Mouse (Mus musculus) bone marrow macrophage, adult 2 months (primary cell): ENCODE measurements around the gene Sash3. TPM values are rescaled to one million over a fixed set of nuclear protein-coding genes. Genes with fewer than 3 reads are reported as not detected.

Experiments used
- H3K27ac ChIP-seq: 2 replicates; pipeline ENCODE4 v1.5.1; 2012; ENCODE audit warnings: low read depth, low read length; ENCODE audit not compliant: insufficient read depth
- H3K4me1 ChIP-seq: 2 replicates; pipeline ENCODE4 v1.6.1; 2012; ENCODE audit warnings: low read length; ENCODE audit not compliant: control insufficient read depth, insufficient read depth
- H3K4me3 ChIP-seq: 2 replicates; pipeline ENCODE4 v1.5.1; 2012; ENCODE audit warnings: mild to moderate bottlenecking, low read length, moderate library complexity; ENCODE audit not compliant: insufficient read depth
- CTCF ChIP-seq: IDR thresholded peaks from 2 replicates; pipeline ENCODE4 v1.5.1; 2012; ENCODE audit warnings: low read depth, mild to moderate bottlenecking, low read length, moderate library complexity
- POLR2A ChIP-seq: IDR thresholded peaks from 2 replicates; pipeline ENCODE4 v1.6.1; 2012; ENCODE audit warnings: mild to moderate bottlenecking, low read depth, low read length, borderline replicate concordance
- polyA plus RNA-seq: library from polyadenylated mRNA; stranded (reverse); fragments of >200 nt; gene quantifications from 2 replicates; pipeline ENCODE4 v1.2.4, GENCODE M21; 2012; ENCODE audit not compliant: missing spikeins, insufficient read depth, insufficient read length

Gene Sash3
- polyA plus RNA-seq, 1 experiment: 69.9 TPM

GRCm38 (mm10) chrX:48140286-48140877 lies 5.9 kb upstream of the Sash3 start:
- H3K27ac ChIP-seq: peak overlapping the region; percentile 83
- no peak overlapping the region for H3K4me3 ChIP-seq
- TF ChIP-seq POLR2A: no peak
- TF ChIP-seq CTCF: no peak
- peaks cover 54% of the 10 kb centered on the region for H3K4me1 ChIP-seq

- Histone ChIP-seq H3K4me1 (peaks cover 60% of the 10 kb centered on the region), H3K4me3 (no peak overlapping the region), H3K27ac (no peak overlapping the region)
- TF ChIP-seq POLR2A: no peak
Observed at GRCm38 (mm10) chrX:48141481-48141880, 4.8 kb upstream of the Sash3 start.

- Histone ChIP-seq H3K27ac (peak overlapping the region; percentile 95), H3K4me1 (peaks cover 59% of the 10 kb centered on the region), H3K4me3 (peak overlapping the region; percentile 49)
- TF ChIP-seq POLR2A (no peak), CTCF (no peak)
Observed at GRCm38 (mm10) chrX:48143415-48144335, 2.6 kb upstream of the Sash3 start.

- H3K4me1 ChIP-seq: peaks cover 45% of the 10 kb centered on the region
- TF ChIP-seq POLR2A (no peak), CTCF (no peak)
- H3K4me3 ChIP-seq: peak overlapping the region; percentile 70
- peak overlapping the region; percentile 85 for H3K27ac ChIP-seq
Observed at GRCm38 (mm10) chrX:48147226-48147625, 990 bp downstream of the Sash3 start.

- H3K27ac ChIP-seq: peak overlapping the region; percentile 85
- peaks cover 45% of the 10 kb centered on the region for H3K4me1 ChIP-seq
- TF ChIP-seq CTCF (no peak), POLR2A (no peak)
- H3K4me3 ChIP-seq: peak overlapping the region; percentile 70
Observed at GRCm38 (mm10) chrX:48147741-48148186, 1.5 kb downstream of the Sash3 start.

- Histone ChIP-seq H3K27ac (peak overlapping the region; percentile 69), H3K4me1 (peaks cover 52% of the 10 kb centered on the region), H3K4me3 (no peak overlapping the region)
- TF ChIP-seq POLR2A: no peak
- no peak for TF ChIP-seq CTCF
Observed at GRCm38 (mm10) chrX:48152106-48152505, 5.9 kb downstream of the Sash3 start.

GRCm38 (mm10) chrX:48153414-48153813 lies 7.2 kb downstream of the Sash3 start:
- Histone ChIP-seq H3K4me1 (peaks cover 49% of the 10 kb centered on the region), H3K27ac (peak overlapping the region; percentile 69), H3K4me3 (no peak overlapping the region)
- TF ChIP-seq CTCF (no peak), POLR2A (no peak)

GRCm38 (mm10) chrX:48153949-48154348 lies 7.7 kb downstream of the Sash3 start:
- H3K27ac ChIP-seq: no peak overlapping the region
- H3K4me1 ChIP-seq: peaks cover 45% of the 10 kb centered on the region
- no peak for TF ChIP-seq POLR2A
- H3K4me3 ChIP-seq: no peak overlapping the region

GRCm38 (mm10) chrX:48155489-48155888 lies 9.3 kb downstream of the Sash3 start:
- peaks cover 37% of the 10 kb centered on the region for H3K4me1 ChIP-seq
- no peak overlapping the region for H3K4me3 ChIP-seq
- no peak overlapping the region for H3K27ac ChIP-seq
- TF ChIP-seq POLR2A: no peak
- TF ChIP-seq CTCF: no peak

GRCm38 (mm10) chrX:48157396-48157795 lies 11.2 kb downstream of the Sash3 start:
- Histone ChIP-seq H3K4me3 (no peak overlapping the region), H3K4me1 (peaks cover 25% of the 10 kb centered on the region), H3K27ac (no peak overlapping the region)

More at GRCm38 (mm10) chrX:48157396-48157795, 11.2 kb downstream of the Sash3 start:
- no peak for TF ChIP-seq POLR2A
